In genomic region chr3:95855502-95856089, GRCm38 (mm10) we compare ENCODE assay signal across 8 mouse cellular contexts. TPM values are rescaled to one million over a fixed set of nuclear protein-coding genes. Genes with fewer than 3 reads are reported as not detected.
DNase-seq lines count a peak whose midpoint lies in the region; ATAC-seq and TF ChIP-seq lines count a peak whose summit lies in the region.

TSS of gene Prpf3 (minus strand) at chr3:95855885.

- no peaks in the 10 kb centered on the region for H3K9me3 ChIP-seq in embryonic facial prominence, embryonic 14.5 days (ENCODE audit: control insufficient read depth, low read length)
- no peaks in the 10 kb centered on the region for H3K9me3 ChIP-seq in limb, embryonic 14.5 days (ENCODE audit: control insufficient read depth, low read length)
- no peaks in the 10 kb centered on the region for H3K9me3 ChIP-seq in midbrain, postnatal 0 days (ENCODE audit: low read length)

- H3K27ac ChIP-seq in embryonic facial prominence, embryonic 14.5 days (replicated peaks; ENCODE audit: low read depth, low read length) = peak within 1 kb of the TSS; percentile 85
- H3K27ac ChIP-seq in limb, embryonic 14.5 days (replicated peaks; ENCODE audit: low read depth, low read length) = peak within 1 kb of the TSS; percentile 79
- H3K27ac ChIP-seq in midbrain, postnatal 0 days (ENCODE audit: low read depth, low read length) = peak within 1 kb of the TSS; percentile 71

- ATAC-seq in embryonic facial prominence, embryonic 14.5 days (ENCODE audit: low read depth) = peak; percentile 98
- ATAC-seq in limb, embryonic 14.5 days (ENCODE audit: low FRiP score, low read depth) = peak; percentile 98
- peak; percentile 97 for ATAC-seq in midbrain, postnatal 0 days (ENCODE audit: low FRiP score)

- peak; percentile 92 for DNase-seq in 3T3-L1 (ENCODE audit: low read depth, low spot score)
- peak; percentile 85 to 90 for DNase-seq in adrenal gland, postnatal 4 days (ENCODE audit: low spot score in 2 of 2)
- DNase-seq in embryonic facial prominence, embryonic 14.5 days (ENCODE audit: low spot score) = peak; percentile 96
- peak; percentile 96 for DNase-seq in heart, adult 8-10 months (ENCODE audit: low spot score)
- peak; percentile 97 for DNase-seq in kidney, adult 9 months
- peak; percentile 94 for DNase-seq in limb, embryonic 14.5 days (ENCODE audit: low spot score)
- DNase-seq in midbrain, postnatal 0 days (ENCODE audit: low spot score) = peak; percentile 93
- peak; percentile 90 to 94 for DNase-seq in spleen, postnatal 14 days (ENCODE audit: low spot score in 2 of 2)

- H3K4me2 ChIP-seq in embryonic facial prominence, embryonic 14.5 days (ENCODE audit: low read depth, low read length) = peak within 1 kb of the TSS; percentile 72
- peak within 1 kb of the TSS; percentile 65 for H3K4me2 ChIP-seq in limb, embryonic 14.5 days (replicated peaks; ENCODE audit: low read depth, low read length, severe bottlenecking)
- peak within 1 kb of the TSS; percentile 78 for H3K4me2 ChIP-seq in midbrain, postnatal 0 days (ENCODE audit: low read depth, low read length, poor library complexity, severe bottlenecking)

- no peaks in the 10 kb centered on the region for H3K4me1 ChIP-seq in embryonic facial prominence, embryonic 14.5 days (ENCODE audit: control insufficient read depth, insufficient read depth, low read length)
- H3K4me1 ChIP-seq in limb, embryonic 14.5 days (ENCODE audit: control insufficient read depth, insufficient read depth, low read length) = peaks cover 7% of the 10 kb centered on the region
- peaks cover 2% of the 10 kb centered on the region; the same call in 1 of the 2 replicates for H3K4me1 ChIP-seq in midbrain, postnatal 0 days (ENCODE audit: insufficient read depth, low read length)

- H3K4me3 ChIP-seq in embryonic facial prominence, embryonic 14.5 days (ENCODE audit: low read depth, low read length) = peak within 1 kb of the TSS; percentile 90
- H3K4me3 ChIP-seq in limb, embryonic 14.5 days (replicated peaks; ENCODE audit: low read length) = peak within 1 kb of the TSS; percentile 87
- peak within 1 kb of the TSS; percentile 85 for H3K4me3 ChIP-seq in midbrain, postnatal 0 days (ENCODE audit: low read depth, low read length)

- no peak; the same call in 1 of the 2 replicates for TF ChIP-seq POLR2A in limb, embryonic 14.5 days (IDR thresholded peaks at IDR 0.05; ENCODE audit: borderline replicate concordance, extremely low read depth, insufficient read depth, insufficient read length)

- H3K27me3 ChIP-seq in embryonic facial prominence, embryonic 14.5 days (replicated peaks; ENCODE audit: control insufficient read depth, insufficient read depth, low read length) = no peaks in the 10 kb centered on the region
- no peaks in the 10 kb centered on the region for H3K27me3 ChIP-seq in limb, embryonic 14.5 days (ENCODE audit: control insufficient read depth, insufficient read depth, low read length)
- no peaks in the 10 kb centered on the region for H3K27me3 ChIP-seq in midbrain, postnatal 0 days (ENCODE audit: insufficient read depth, low read length)

- peak within 1 kb of the TSS; percentile 89 for H3K9ac ChIP-seq in embryonic facial prominence, embryonic 14.5 days (ENCODE audit: low read depth, low read length)
- H3K9ac ChIP-seq in limb, embryonic 14.5 days (ENCODE audit: low read depth, low read length, severe bottlenecking) = peak within 1 kb of the TSS; percentile 81
- peak within 1 kb of the TSS; percentile 74 for H3K9ac ChIP-seq in midbrain, postnatal 0 days (replicated peaks; ENCODE audit: low read length, poor library complexity, severe bottlenecking)

- under 1% methylated on average over 41 of the region's 56 CpGs for WGBS in embryonic facial prominence, embryonic 14.5 days
- WGBS in limb, embryonic 14.5 days = under 1% methylated on average over 56 of the region's 56 CpGs
- under 1% methylated on average over 56 of the region's 56 CpGs for WGBS in midbrain, postnatal 0 days

- peak; percentile 5; the same call in 1 of the 2 replicates for TF ChIP-seq CTCF in midbrain, postnatal 0 days (IDR thresholded peaks at IDR 0.05)

- H3K36me3 ChIP-seq in embryonic facial prominence, embryonic 14.5 days (ENCODE audit: control insufficient read depth, insufficient read depth, low read length) = peaks cover 29% of the 10 kb centered on the region
- peaks cover 31% of the 10 kb centered on the region for H3K36me3 ChIP-seq in limb, embryonic 14.5 days (ENCODE audit: control insufficient read depth, insufficient read depth, low read length)
- peaks cover 11% of the 10 kb centered on the region for H3K36me3 ChIP-seq in midbrain, postnatal 0 days (ENCODE audit: insufficient read depth, low read length)

RNA-seq across cellular contexts. Expression of gene Prpf3, which starts in this region (rescaled TPM):
- total RNA-seq in adrenal gland, postnatal 4 days (2021) = 10 to 100 TPM; 31.9 to 34.7 TPM
- polyA plus RNA-seq in embryonic facial prominence, embryonic 14.5 days (2014; fragmentation: Nextera tagmentation; extraction: Ambion mirVana) = 41.9 and 46.0 TPM in 2 replicates
- 10 to 100 TPM; 13.9 to 22.5 (median 21.3) TPM for total RNA-seq in heart, adult 8-10 months (2022)
- polyA plus RNA-seq in limb, embryonic 14.5 days (2012; rRNA removed) = 44.1 and 53.8 TPM in 2 replicates
- polyA plus RNA-seq in limb, embryonic 14.5 days (2014; fragmentation: Nextera tagmentation; extraction: Ambion mirVana) = 46.1 and 50.9 TPM in 2 replicates
- 9.3 and 11.0 TPM in 2 replicates for total RNA-seq in midbrain, postnatal 0 days (2014; rRNA removed)
- polyA plus RNA-seq in midbrain, postnatal 0 days (2015; fragmentation: Nextera tagmentation; extraction: Ambion mirVana) = 24.0 and 26.9 TPM in 2 replicates

Comparison
In these comparisons a context has a peak if more than half of its experiments do, and no peak if none do; other contexts are left out.
1. Peak in every context shown above with its lines: DNase-seq, ATAC-seq, H3K4me3 ChIP-seq and H3K27ac ChIP-seq.